Mouse (Mus musculus) telencephalon, adult 2 months (tissue): Measurements from ENCODE around the gene Pla2g5.
A peak's percentile ranks its signal among the peaks of the same experiment; 100 is the strongest.
"Not testable (repeated sequence)": the region's sequence is repeated elsewhere in the genome, so short reads cannot be mapped to it uniquely, and the experiment has no call there.

ENCODE experiments used
- DNase-seq: peaks from one replicate; pipeline ENCODE4 v3.0.0-alpha.2; 2011; ENCODE audit warnings: low read depth, low spot score

Pla2g5 gene

DNA sequence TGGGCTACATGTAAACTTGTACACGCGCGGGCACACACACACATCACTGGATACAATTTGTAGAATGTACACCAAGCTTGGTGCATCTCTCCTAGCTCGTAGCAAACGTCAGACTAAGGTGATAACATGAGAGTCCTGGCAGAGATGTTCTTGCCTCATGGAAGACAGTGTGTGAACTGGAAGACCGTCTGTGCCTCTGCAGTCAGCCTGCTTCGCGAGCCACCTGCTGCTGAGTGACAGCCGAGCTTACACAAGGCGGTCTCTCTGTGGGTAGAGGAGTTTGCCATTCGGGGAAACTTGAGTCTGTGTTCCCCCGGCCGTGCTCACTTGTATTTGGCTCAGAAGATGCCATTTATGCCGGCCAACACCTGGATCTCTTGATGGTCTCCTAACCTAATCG, 4.8 kb downstream of the Pla2g5 start:
- no peak for DNase-seq

GRCm38 (mm10) chr4:138857576-138857975, 5.7 kb downstream of the Pla2g5 start:
- DNase-seq: no peak

- peak; percentile 65 for DNase-seq
Observed at GRCm38 (mm10) chr4:138856491-138856890, 6.8 kb downstream of the Pla2g5 start.

DNA sequence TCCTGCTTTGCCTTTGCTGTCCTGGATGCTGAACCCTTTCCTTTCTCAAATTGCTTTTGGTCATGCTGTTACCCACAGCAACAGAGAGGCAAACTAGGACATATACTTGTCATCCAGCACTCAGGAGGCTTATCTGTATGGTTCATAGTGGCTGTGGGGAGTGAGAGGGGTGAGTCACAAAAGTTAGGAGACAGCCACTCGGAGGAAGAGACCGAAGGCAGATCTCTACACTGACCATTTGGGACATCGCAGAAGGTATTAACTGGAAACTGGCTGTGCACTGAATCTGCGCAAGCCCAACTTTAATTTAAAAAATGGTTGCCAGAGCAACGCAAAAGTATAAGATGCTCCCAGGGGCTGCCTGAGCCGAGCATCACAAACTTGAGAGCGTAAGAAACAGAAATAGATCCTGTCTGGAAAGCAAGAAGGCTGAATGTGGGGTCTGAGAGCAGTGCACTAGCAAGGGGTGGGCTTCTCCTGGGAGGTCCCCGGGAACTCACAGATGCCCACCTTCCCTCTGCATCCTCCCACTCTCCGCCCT, 8.1 kb downstream of the Pla2g5 start:
- DNase-seq: no peak

- DNase-seq: peak; percentile 59
Observed at GRCm38 (mm10) chr4:138852961-138853360, 10.3 kb downstream of the Pla2g5 start.

- no peak for DNase-seq
Observed at GRCm38 (mm10) chr4:138851463-138851862, 11.8 kb downstream of the Pla2g5 start.

- DNase-seq: peak; percentile 90
Observed at GRCm38 (mm10) chr4:138841386-138841785, 21.9 kb downstream of the Pla2g5 start.

DNA sequence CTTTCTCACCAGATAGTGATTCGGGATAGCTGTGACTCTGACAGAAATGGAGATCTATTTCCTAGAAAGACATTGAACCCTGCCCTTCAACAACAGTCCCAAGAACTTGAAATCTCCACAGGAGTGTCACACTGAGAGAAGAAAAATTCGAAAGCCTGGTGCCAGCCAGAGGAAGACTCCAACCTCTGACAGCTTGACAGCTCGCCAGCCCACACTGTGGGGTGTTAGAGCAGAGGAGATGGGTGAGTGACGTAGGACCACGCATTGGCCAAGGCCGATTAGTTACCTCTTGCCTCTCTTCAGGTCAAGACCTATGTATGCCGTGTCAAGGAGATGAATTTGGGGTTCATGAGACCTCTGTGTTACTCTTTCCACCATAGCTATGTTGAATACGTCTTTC, 22.6 kb downstream of the Pla2g5 start:
- DNase-seq: no peak

DNA sequence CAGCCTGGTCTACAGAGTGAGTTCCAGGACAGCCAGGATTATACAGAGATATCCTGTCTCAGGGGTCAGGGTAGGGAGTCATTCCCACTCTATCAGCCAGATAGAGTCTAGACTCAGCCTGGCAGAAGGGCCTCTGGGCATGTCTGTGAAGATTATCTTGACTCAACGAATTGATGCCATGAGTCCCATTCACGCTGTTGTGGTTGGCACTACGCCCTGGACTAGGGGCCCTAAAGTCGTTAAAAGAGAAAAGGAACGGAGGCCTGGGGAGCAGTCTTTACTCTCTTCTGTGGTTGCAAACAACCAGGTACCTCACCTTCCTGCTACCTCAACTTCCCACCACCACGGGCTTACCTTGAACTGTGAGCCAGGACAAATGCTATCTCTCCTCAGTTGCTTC, 23.5 kb downstream of the Pla2g5 start:
- no peak for DNase-seq

- no peak for DNase-seq
Observed at GRCm38 (mm10) chr4:138827147-138827546, 36.1 kb downstream of the Pla2g5 start.

DNA sequence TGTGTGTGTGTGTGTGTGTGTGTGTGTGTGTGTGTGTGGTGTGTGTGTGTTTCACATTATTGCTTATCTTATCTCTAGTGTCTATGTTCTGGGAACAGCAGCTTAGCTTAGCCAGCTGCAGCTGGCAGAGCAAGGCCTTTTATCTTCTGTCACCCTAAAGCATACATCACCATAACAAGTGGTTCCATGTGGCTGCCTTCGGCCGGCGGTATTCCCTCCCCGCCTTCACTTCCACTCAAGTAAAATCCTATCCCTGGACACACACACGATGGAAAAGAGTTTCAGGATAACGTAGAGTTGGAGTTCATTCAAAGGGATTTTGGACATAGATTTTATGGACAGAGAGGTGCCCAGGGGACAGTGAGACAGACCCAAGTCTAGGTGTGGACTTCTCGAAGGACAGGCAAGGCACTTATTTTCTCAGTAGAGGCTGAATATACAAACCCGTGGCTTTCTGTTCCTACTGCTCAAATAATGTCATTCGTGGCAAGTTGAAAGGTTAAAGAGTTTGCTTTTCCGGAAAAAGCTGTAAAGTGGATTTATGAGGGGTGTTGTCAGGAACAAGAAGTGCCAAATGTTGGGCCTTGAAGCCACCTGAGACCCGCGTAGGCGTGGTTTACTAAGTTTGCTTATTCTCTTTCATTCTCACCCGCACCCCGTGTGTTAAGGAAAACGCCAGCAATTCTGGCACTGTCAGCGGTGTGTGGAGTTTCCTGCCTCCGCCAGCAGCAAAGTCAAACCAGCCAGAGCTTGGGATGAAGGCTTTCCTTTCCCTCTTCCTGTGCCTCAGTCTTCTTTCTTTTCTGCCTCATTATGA, 37.3 kb downstream of the Pla2g5 start:
- DNase-seq: no peak

- DNase-seq: no peak
Observed at GRCm38 (mm10) chr4:138824660-138825059, 38.6 kb downstream of the Pla2g5 start.

GRCm38 (mm10) chr4:138824161-138824560, 39.1 kb downstream of the Pla2g5 start:
- not testable (repeated sequence) for DNase-seq

GRCm38 (mm10) chr4:138821036-138821435, 42.2 kb downstream of the Pla2g5 start:
- no peak for DNase-seq

DNA sequence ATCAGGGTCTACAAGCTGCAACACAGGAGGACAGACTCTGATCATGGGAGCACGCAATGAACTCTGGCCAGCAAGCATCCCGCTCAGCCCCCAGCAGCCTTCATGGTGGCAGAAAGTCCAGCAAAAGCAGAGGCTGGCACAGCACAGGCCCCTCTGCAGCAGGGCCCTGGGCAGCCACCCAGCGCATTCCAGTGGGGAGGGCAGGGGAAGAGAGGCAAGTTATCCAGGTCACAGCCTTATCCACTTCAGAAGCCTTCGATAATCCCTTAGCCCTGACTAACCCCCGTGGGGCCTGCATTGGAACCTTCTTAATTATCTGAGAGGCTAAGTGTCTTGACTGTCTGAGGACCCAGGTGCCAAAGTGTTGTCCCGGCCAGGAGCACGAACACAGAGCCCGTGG, 44.2 kb downstream of the Pla2g5 start:
- DNase-seq: no peak

- DNase-seq: no peak
Observed at GRCm38 (mm10) chr4:138817736-138818135, 45.5 kb downstream of the Pla2g5 start.

GRCm38 (mm10) chr4:138816166-138816565, 47.1 kb downstream of the Pla2g5 start:
- DNase-seq: no peak

- no peak for DNase-seq
Observed at GRCm38 (mm10) chr4:138806920-138807541, 56.3 kb downstream of the Pla2g5 start.

- DNase-seq: no peak
Observed at GRCm38 (mm10) chr4:138806160-138806559, 57.1 kb downstream of the Pla2g5 start.

DNA sequence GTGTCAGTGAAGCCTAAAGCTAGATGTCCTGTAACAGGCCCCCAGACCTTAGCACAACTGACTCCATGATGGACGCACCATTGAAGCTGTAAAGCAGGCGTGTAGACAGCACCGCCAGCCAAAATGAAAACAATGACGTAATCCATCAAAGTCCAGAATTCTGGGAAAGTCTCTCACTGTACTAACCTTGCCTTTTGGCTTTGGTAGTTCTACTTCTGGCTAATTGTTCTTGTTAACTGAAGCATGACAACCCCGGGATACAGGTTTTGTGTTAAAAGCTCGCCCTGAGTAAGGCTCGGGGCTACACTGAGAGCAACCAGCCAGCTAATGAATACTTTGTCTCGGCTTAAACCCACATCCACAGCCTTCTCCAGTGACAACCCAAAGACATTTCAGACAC, 58.0 kb downstream of the Pla2g5 start:
- no peak for DNase-seq

DNA sequence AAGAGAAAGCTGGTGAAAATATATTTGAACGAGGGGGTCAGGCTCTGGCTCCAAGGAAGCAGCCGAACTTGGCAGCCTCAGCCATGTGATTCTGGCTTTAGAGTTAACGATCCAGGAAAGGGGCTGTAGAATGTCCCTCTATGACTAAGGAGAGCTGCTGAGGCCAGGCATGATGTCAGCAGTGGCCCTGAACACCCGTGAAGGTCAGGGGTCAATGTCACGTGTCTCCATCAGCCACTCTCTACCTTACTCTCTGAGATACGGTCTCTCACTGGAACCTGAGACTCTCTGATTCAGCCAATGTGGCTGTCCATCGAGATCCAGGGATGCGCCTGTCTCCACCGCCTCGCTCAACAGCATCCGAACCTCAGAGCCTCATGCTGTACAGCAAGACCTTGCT, 60.4 kb downstream of the Pla2g5 start:
- DNase-seq: no peak

DNA sequence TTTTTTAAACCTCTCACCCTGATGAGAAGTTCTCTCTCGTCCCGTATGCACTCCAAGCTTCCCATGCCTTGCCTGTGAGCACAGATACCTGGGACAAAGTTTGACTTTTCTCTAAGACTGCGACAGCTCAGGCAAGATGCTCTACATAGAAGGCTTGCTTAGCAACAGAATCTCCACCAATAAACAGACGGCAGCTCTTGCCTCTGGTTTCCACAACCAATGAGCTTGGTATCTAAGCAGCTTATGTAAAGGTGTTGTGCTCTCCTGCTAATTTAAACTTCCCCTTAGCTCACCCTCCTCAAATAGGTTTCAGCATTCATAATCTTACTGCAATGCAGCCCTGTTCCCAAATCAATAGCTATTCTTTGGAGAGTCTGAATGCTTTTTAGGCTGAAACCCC, 61.7 kb downstream of the Pla2g5 start:
- peak; percentile 93 for DNase-seq
